Mouse (Mus musculus) mammary gland, adult 2 months (tissue): Measurements from ENCODE around the gene Pou2f3. TPM values are rescaled to one million over a fixed set of nuclear protein-coding genes. Genes with fewer than 3 reads are reported as not detected.

Experiments
- polyA plus RNA-seq: library from polyadenylated mRNA; depleted of rRNA; stranded (reverse); fragments of >200 nt; gene quantifications from 2 replicates; pipeline ENCODE4 v1.2.3, GENCODE M21; 2012; ENCODE audit warnings: low replicate concordance; rRNA removed

Gene Pou2f3
- polyA plus RNA-seq, result 0.17 and 1.2 TPM in 2 replicates

GRCm38 (mm10) chr9:43210190-43210682 lies at the start of gene Pou2f3:
TSS of gene Pou2f3 (minus strand) at chr9:43210369.

GRCm38 (mm10) chr9:43239712-43240593 lies 29.8 kb upstream of the Pou2f3 start, which contains the start of gene Oaf:
TSS of gene Oaf (minus strand) at chr9:43239911.

GRCm38 (mm10) chr9:43116134-43116996 lies 93.8 kb downstream of the Pou2f3 start, which contains the start of gene Tmem136:
TSS of gene Tmem136 (minus strand) at chr9:43116570.

GRCm38 (mm10) chr9:43107187-43107517 lies 103.0 kb downstream of the Pou2f3 start, which contains the start of gene Arhgef12:
TSS of gene Arhgef12 (minus strand) at chr9:43107239.

Other genes with a start within 250 kb of the Pou2f3 start
- 18.6 and 34.5 TPM in 2 replicates for gene Arhgef12, start 103.1 kb downstream of the Pou2f3 start, polyA plus RNA-seq
- 1.5 and 3.3 TPM in 2 replicates for gene Tmem136, start 93.8 kb downstream of the Pou2f3 start, polyA plus RNA-seq
- 57.0 and 59.7 TPM in 2 replicates for gene Oaf, start 29.5 kb upstream of the Pou2f3 start, polyA plus RNA-seq
- gene Trim29, start 100.5 kb upstream of the Pou2f3 start, polyA plus RNA-seq, result 19.2 and 30.4 TPM in 2 replicates